Mouse (Mus musculus) bone marrow, adult 2 months (tissue): ENCODE measurements around the gene Ehd4. TPM values are rescaled to one million over a fixed set of nuclear protein-coding genes. Genes with fewer than 3 reads are reported as not detected.

Experiments used
- H3K27ac ChIP-seq: fragments of 200-500 bp; 2 replicates; pipeline ENCODE4 v1.5.1; 2012; ENCODE audit warnings: low read depth, mild to moderate bottlenecking, control low read depth, inconsistent platforms, low read length; ENCODE audit not compliant: control insufficient read depth, poor library complexity, insufficient read depth
- H3K4me1 ChIP-seq: fragments of 200-500 bp; 2 replicates; pipeline ENCODE4 v1.6.1; 2011; ENCODE audit warnings: low read length; ENCODE audit not compliant: control insufficient read depth, insufficient read depth
- H3K4me3 ChIP-seq: fragments of 200-500 bp; replicated peaks from 2 replicates; pipeline ENCODE3; 2011; ENCODE audit warnings: mild to moderate bottlenecking, low read depth, low read length, control low read depth; ENCODE audit not compliant: control insufficient read depth
- CTCF ChIP-seq: fragments of 200-500 bp; IDR thresholded peaks from 2 replicates; pipeline ENCODE4 v1.5.1; 2011; ENCODE audit warnings: low read length, control low read depth; ENCODE audit not compliant: control insufficient read depth, insufficient read depth
- POLR2A ChIP-seq: fragments of 200-500 bp; IDR thresholded peaks from 2 replicates; pipeline ENCODE4 v1.6.1; 2011; ENCODE audit warnings: low read depth, mild to moderate bottlenecking, control low read depth, low read length, borderline replicate concordance; ENCODE audit not compliant: control insufficient read depth
- WGBS: fragments of 180-500 bp; shearing (Covaris S2); methylation state at CpG from one replicate; pipeline ENCODE4 v1.1.7; 2018; 5-methylcytosine and 5-hydroxymethylcytosine counted together
- polyA plus RNA-seq: library from polyadenylated mRNA; stranded (reverse); fragments of >200 nt; gene quantifications from 2 replicates; pipeline ENCODE4 v1.2.4, GENCODE M21; 2011; ENCODE audit warnings: low replicate concordance; ENCODE audit not compliant: missing spikeins, insufficient read depth, insufficient read length

Ehd4 gene
- polyA plus RNA-seq, 1 experiment, result 23.7 TPM

- TF ChIP-seq POLR2A (no peak), CTCF (no peak)
- Histone ChIP-seq H3K4me1 (peaks cover 3% of the 10 kb centered on the region), H3K4me3 (no peak overlapping the region), H3K27ac (no peak overlapping the region)
Measured at GRCm38 (mm10) chr2:120128011-120128410, 26.4 kb downstream of the Ehd4 start.

- Histone ChIP-seq H3K4me1 (peaks cover 1% of the 10 kb centered on the region; the same call in 1 of the 2 replicates), H3K27ac (no peak overlapping the region), H3K4me3 (no peak overlapping the region)
- WGBS, result 67% methylated on average over 1 of the region's 1 CpGs
- no peak for TF ChIP-seq POLR2A
- no peak for TF ChIP-seq CTCF
Measured at GRCm38 (mm10) chr2:120126901-120127300, 27.5 kb downstream of the Ehd4 start.

DNA sequence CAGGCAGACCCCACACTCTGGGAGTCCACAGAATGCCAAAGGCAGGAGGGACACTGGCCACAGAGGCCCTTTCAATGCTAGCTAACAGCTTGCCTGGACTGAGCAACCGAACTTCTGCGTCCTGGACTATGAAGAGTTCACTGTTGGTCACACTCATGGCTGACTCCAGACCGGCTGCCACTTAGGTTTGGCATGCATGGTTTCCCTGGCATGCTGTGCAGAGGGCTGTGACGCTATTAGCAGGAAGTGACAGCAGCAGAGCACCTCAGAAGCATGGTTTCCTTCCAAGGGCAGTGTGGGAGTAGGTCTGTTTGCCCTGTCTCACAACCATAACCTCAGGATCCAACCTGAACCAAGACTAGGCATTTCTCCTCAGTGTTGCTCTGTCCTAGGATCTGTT, 28.0 kb downstream of the Ehd4 start:
- Histone ChIP-seq H3K4me1 (peaks cover 1% of the 10 kb centered on the region; the same call in 1 of the 2 replicates), H3K4me3 (no peak overlapping the region), H3K27ac (no peak overlapping the region; the same call in 1 of the 2 replicates)
- WGBS, result 66% methylated on average over 4 of the region's 4 CpGs
- no peak for TF ChIP-seq POLR2A

GRCm38 (mm10) chr2:120125461-120125860, 28.9 kb downstream of the Ehd4 start:
- TF ChIP-seq CTCF (no peak), POLR2A (no peak)
- H3K27ac ChIP-seq, result no peak overlapping the region
- 90% methylated on average over 1 of the region's 1 CpGs for WGBS
- H3K4me3 ChIP-seq, result no peak overlapping the region
- peaks cover 1% of the 10 kb centered on the region; the same call in 1 of the 2 replicates for H3K4me1 ChIP-seq

DNA sequence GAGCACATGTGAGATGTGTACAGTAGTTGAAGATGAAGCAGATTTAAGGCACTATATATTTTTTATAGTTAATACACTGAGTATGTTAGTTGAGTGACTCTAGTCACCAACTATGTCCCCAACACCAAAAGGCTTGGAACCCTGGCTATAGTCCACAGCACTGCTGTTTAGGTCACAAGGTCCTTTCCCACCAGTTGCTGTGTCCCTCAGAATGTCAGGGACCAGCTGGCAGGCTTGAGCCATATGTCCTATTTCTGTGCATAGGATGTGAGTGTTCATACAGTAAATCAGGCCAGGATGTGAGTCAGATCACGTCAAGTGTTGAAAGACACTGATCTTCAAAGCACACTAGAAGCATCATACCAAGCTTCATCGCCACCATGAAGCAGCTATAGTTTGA, 29.5 kb downstream of the Ehd4 start:
- Histone ChIP-seq H3K4me1 (peaks cover 1% of the 10 kb centered on the region; the same call in 1 of the 2 replicates), H3K27ac (no peak overlapping the region), H3K4me3 (no peak overlapping the region)
- WGBS, result 84% methylated on average over 2 of the region's 2 CpGs
- TF ChIP-seq CTCF (no peak), POLR2A (no peak)

DNA sequence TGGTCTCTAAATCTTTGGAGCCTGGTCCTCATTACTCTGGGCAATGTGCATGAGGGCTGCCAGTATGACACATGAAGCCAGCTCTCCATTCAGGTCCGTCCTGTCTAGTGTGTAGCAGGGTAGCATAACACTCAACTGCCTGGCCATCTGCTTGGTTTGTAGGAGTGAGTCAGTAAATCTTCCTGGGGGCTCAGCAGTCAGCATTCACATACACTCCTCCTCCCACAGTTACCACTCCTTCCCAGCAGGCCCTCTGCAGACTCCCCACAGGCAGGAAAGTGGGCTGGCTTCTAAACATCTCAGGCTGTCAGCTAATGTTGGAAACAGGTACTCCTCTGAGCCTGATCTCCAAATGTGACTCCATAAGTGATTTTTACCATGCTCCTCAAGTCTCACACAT, 30.3 kb downstream of the Ehd4 start:
- 78% methylated on average over 1 of the region's 1 CpGs for WGBS
- no peak overlapping the region for H3K4me3 ChIP-seq
- H3K27ac ChIP-seq, result no peak overlapping the region
- no peak for TF ChIP-seq POLR2A
- no peak for TF ChIP-seq CTCF
- H3K4me1 ChIP-seq, result peaks cover 1% of the 10 kb centered on the region; the same call in 1 of the 2 replicates

GRCm38 (mm10) chr2:120122983-120123382, 31.4 kb downstream of the Ehd4 start:
- WGBS, result 93% methylated on average over 6 of the region's 6 CpGs
- Histone ChIP-seq H3K4me3 (no peak overlapping the region), H3K4me1 (peaks cover 1% of the 10 kb centered on the region; the same call in 1 of the 2 replicates), H3K27ac (no peak overlapping the region)
- no peak for TF ChIP-seq CTCF
- TF ChIP-seq POLR2A, result no peak

DNA sequence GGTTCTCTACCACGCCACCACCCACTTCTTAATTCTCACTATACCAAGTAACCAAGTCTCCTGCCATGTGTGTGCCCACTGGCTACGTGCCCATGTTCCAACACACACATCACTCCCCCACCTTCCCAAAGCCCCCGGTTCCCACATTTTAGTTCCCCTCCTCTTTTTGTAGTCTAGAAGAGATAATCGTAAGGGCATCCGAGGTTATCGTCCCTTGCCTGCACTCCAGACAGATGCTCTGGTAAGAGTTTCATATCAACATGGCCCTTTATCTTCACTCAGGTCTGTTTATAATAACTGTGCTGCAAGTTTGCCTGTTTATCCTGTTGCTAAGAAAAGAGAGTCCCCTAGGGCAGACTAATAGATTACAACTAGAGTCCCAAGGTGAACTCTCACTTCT, 37.1 kb downstream of the Ehd4 start:
- Histone ChIP-seq H3K27ac (no peak overlapping the region), H3K4me1 (no peaks in the 10 kb centered on the region; the same call in 1 of the 2 replicates), H3K4me3 (no peak overlapping the region)
- WGBS, result 60% methylated on average over 6 of the region's 6 CpGs
- TF ChIP-seq CTCF (no peak), POLR2A (no peak)

DNA sequence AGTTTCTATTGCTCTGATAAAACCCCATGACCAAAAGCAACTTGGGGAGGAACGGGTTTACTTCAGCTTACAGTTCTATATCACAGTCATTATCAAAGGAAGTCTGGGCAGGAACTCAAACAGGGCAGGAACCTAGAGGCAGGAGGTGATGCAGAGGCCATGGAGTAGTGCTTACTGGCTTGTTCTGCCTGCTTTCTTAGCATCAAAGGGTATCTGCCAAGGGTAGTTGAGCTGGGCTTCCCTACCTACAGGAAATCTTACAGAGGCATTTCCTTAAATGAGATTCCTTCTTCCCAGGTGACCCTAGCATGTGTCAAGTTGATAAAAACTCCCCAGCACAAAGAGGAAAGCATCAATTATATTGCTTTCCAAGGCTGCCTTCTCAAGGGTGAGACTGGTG, 38.0 kb downstream of the Ehd4 start:
- no peaks in the 10 kb centered on the region; the same call in 1 of the 2 replicates for H3K4me1 ChIP-seq
- WGBS, result 33% methylated on average over 1 of the region's 1 CpGs

More for the DNA sequence above, 38.0 kb downstream of the Ehd4 start:
- no peak overlapping the region for H3K4me3 ChIP-seq
- TF ChIP-seq CTCF (no peak), POLR2A (no peak)
- H3K27ac ChIP-seq, result no peak overlapping the region
